Mouse (Mus musculus) right cerebral cortex, postnatal 36 days (tissue): Measurements from ENCODE around the gene Usp30.
A peak's percentile ranks its signal among the peaks of the same experiment; 100 is the strongest.

Experiments
- DNase-seq, 2 experiments: peaks; one replicate each; pipeline ENCODE4 v3.0.0; 2022; ENCODE audit warnings: low spot score in 2 of 2, mixed read lengths in 1 of 2

The Usp30 gene

DNA sequence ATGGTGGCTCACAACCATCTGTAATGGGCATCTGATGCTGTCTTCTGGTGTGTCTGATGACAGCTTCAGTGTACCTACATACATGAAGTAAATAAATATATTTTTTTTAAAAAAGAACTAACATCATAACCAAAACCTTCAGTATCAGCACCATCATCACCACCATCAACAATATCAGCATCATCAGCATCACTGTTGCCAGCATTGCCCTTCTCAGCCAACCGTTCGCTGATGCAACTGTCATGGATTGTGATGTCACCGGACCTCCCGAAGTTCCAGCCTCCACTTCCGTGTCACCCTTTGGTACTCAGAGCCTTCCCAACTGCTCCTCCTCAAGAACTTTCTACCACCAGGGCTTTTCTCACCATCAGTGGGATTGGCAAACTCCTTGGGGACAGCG, at the start of gene Usp30:
Gene Usp30 (plus strand): TSS at position 301 of the 400 bp plus-strand sequence.
- no peak for DNase-seq

DNA sequence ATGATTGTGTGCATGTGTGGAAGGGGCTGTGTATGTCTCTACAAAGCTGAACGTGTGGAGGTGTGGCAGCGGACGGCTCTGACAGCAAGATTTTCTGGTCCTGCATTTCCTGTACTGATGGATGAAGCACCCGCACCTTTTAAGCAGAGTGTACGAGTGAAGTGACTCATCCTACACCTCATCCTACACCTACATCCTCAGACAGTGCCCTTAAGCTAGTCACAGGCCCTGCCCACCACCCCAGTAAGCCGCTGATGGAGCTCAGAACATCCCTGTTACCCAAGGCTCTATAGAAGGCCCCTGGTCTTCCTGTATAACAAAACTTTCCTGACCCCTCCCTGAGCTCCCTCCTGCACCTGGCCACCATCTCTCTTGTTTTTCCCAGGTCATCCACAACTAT, 40.9 kb upstream of the Usp30 start:
- DNase-seq: no peak

DNA sequence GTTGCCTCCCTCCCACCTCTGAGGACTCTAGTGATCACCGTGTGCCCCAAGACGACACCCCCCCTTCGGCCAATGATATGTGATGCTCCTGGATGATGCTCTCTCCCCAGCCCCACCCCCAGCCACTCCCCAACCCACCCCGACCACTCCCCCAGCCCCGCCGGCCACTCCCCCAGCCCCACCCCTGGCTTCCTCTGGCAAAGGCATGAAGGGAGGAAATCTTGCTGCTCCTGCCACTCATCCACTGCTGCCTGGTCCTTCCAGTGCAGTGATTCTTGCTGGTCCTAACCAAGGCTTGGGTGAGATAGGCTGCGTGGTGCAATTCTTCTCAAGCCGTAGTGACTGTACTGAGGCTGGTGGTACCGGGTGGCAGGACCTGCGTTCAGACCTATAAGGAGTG, 40.4 kb upstream of the Usp30 start:
- DNase-seq: no peak

DNA sequence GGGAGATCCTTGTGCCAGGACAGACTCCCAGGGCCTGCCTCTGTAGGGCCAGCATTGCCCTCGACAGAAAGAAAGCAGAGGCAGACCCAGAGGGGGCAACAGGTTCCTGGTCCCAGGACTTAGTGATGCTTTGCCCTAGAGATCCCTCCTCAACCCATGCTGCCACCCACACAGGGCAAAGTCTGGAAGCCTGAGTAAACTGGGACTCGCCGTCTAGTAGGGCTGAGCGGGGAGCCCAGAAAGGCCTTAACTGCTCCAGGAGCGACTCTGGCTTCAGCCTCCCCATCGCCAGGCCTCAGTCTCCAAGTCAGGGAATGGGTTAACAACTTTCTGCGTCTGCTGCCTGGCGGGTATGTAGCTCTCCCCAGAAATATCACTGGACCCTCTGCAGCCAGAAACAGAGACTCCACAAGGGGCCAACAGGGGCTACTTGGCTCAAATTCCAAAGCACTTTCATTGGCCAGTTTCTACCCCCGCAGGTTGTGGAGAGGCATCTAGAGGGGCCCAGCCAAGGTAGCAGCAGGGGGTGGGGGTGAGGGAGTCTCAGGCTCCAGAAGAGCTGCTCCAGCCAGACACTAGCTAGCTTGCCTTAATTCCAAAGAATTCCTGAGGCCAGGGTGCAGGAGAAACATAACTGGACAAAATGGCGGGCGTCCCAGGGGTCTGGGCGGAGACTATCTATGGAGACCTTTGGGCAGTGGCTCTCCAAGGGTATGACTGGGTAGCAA, 37.9 kb upstream of the Usp30 start:
- no peak for DNase-seq

DNA sequence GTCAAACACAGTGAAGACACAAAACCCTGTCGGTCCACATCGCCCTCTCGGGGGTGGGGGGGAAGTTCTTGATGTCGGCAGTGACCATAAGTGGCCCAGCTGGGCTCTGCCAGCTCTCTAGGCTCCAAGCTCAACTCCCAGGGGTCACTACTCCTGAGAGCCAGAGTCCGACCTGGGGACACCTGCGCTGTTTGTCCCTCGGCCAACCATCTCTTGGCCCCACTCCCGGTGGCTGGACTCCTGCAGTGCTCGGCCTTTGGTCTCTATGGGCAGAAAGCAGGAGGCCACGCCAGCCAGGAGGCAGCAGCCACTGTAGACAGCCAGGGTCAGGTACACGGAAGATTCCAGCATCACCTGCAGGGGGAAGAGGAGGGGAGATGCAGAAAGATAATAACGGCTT, 37.1 kb upstream of the Usp30 start:
- no peak for DNase-seq

DNA sequence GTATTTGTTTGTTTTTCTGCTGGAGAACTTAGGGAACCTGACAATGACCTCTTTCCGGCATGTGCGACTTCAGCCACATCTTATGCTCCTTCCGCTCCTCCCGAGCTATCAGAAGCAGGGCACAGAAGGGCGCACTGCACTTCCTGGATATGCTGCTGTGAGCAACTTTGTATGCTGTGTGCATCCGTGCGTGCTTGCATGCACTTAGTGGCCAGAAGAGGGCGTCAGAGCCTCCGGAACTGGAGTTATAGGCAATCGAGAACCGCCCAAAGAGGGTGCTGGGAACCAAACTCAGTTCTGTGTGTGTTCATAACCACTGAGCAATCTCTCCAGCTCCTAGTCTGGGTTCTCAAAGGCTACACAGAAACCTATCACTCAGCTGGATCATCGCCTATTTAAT, 34.6 kb upstream of the Usp30 start:
- no peak for DNase-seq

DNA sequence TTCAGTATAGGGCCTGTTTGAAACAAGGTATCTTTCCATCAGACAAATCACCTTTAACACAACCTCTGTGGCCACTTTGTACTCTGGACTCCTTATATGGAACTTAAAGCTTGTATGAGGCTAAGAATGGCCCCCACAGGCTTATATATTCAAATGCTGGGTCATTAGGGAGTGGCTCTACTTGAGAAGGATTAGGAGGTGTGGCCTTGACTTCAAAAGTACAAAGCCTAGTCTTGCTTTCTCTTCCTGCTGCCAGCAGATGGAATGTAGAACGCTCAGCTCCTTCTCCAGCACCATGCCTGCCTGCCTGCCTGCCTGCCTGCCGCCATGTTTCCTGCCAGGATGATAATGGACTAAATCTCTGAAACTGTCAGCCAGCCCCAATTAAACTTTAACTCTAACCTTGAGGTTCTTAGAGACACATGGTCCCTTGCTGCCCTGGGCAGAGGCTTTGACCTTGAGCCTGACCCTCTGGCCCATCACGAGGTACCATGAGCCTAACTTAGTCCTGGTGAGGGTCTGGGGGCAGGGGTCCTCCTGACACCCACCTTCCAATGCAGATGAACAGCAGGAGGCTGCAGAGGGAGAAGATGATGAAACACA, 33.0 kb upstream of the Usp30 start:
- no peak for DNase-seq

DNA sequence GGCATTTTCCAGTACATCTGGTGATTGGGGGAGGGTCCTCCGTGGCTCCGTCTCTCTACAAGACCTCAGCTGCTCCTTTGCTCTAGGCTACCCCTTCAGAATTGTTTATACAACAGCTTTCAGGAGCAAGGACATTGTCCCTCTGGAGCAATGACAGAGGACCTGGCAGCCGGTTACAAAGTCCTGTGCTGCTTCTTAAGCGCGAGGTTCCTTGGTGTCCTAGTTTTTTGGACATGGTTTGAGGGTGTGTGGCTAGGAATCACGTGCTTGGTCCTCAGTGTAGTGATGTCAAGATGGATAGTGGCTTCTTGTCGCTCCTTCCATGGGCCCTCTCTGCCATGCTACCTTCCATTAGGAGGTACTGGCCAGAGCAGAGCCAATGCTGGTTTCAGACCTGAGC, 30.9 kb upstream of the Usp30 start:
- DNase-seq: no peak

DNA sequence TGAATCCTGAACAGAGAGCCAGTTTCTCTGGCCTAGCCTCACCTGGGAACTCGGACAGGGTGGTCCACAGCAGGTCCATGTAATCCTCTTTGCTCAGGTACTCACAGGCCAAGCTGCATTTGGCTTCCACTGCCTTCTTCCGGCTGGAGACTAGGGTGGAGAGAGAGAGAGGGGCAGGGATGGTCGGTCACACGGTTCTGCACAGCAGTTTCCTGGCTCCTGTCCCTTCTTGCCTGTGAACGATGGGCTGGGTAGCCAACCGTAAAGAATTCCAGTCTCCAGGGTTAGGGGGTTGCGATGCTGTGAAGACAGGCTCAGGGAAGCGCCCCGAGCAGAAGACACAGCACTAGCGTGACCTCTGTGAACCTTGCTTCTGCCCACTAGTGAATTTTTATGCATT, 30.1 kb upstream of the Usp30 start:
- no peak for DNase-seq

DNA sequence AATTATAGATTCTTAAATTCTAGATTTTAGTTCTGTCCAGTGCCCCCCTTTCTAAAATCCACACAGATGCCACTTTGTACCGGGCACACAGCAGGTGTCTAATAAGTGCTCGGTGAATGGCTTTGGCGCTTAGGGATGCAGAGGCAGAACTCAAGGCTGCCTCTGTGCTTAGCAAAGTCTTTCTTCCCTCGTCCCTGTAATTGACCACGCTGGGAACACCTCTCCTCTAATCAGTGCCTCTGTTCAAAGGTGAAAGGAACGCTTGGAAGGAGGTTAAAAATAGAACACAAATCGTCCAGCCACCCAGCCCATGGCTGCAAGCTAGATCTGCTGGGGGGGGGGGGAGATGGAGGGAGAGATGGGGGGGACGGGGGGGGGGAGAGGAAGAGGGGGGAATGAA, 24.8 kb upstream of the Usp30 start:
- no peak for DNase-seq

DNA sequence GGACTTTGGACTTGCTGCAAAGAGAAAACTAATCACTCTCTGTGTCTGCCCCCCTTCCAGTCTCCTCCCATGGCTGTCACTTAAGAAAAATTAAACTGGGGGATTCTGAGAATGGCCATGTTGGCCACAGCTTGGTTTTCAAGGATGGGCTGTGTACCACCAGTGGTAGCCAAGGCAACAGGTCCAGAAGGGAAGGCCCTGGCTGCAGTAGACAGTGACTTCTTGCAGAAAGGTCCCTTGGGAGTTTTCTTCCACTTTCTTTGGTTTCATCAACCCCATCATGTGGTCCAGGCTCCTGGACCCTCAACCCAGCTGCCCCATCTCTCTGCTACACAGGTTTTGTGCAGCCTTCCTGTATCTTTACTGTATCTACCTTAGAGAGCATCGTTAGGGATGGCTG, 24.4 kb upstream of the Usp30 start:
- no peak for DNase-seq

DNA sequence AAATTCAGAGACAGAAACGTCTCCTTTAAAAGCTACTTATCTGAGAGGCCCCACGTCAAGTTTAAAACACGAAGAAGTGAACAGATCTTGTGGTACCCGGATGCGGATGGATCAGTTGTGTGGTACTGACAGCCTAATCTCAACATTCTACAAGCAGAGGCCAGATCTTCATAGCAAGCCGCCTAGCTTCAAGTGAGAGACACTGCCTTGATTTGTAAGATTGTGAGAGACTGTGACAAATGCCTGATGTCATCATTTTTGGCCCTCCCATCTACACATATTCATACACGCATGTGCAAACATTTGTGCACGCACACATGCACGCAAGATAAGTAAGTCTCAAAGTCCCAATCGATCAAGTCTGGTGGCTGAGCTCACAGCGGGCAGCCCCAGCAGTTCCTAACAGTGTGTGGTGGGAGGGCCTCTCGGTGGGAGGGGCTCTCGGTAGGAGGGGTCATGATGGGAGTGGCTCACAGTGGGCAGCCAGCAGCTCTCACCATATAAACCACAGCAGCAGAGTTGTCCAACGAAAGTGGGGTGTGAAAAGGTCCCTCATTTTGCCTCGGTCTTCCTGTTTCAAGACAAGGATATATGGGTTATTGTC, 23.8 kb upstream of the Usp30 start:
- DNase-seq: no peak

DNA sequence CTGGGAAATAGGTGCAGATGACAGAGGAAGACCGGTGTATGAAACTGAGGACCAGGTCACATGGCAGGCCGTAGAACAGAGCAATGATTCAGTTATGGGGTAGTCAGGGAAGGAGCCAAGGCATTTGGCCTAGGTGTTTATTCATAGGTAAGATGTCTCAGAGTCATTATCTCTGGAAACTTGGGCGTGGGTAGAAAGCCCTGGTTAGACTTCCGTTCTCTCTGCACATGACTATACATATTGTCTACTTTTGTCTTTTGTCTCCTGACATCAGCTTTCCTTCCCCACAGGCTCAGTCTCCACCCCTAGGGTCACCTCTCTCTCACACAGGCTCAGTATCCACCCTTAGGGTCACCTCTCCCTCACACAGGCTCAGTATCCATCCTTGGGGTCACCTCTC, 21.5 kb upstream of the Usp30 start:
- DNase-seq: no peak

DNA sequence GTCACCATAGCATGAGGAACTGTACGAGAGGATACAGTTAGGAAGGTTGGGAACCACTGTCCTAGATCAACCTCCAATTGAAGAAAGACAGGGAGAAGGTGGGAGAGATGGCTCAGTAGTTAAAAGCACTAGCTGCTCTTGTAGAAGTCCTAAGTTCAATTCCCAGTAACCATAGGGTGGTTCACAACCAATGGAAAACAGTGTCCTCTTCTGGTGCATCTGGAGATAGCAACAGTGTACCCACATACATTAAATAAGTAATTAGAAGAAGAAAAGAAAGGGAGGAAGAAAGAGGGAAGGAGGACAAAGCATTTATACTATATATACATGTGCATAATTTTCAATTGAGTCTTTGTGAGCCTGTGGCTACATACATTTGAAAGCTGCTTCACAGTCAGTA, 20.1 kb upstream of the Usp30 start:
- no peak for DNase-seq

DNA sequence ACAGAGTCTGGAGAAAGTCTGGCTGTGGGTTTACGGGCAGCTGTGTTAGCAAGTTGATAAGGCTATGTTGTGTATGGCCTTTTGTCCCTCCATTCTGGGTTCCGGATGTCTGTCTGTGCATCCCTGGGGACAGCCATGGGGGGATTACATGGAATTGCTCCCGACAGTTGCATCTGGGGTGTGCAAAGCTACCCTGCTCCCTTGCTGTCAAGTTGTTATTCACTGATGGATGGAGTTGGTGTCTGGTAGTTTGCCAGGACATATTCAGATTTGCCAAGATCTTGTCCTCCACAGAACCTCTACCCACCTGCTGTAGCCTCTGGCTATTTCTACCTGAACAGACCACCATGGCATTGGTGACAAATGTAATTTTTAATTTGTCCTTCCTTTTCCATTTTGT, 19.1 kb upstream of the Usp30 start:
- DNase-seq: no peak

DNA sequence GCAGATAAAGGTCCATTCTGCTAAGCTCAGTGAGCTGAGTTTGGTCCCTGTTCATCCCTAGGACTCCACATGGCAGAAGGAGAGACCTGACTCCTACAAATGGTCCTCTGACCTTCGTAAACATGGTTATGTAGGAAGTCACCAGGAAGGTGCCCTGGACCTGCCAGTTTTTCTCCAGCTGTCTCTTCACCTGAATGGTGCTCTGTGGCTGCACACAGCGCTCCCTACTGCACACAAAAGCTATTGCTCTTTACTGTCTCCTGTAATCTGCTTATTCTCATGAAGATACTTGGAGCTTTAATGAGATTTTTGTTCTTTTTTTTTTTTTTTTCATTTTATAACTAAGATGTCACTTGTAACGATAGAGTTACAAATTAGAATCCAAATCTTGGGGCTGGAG, 18.7 kb upstream of the Usp30 start:
- no peak for DNase-seq

DNA sequence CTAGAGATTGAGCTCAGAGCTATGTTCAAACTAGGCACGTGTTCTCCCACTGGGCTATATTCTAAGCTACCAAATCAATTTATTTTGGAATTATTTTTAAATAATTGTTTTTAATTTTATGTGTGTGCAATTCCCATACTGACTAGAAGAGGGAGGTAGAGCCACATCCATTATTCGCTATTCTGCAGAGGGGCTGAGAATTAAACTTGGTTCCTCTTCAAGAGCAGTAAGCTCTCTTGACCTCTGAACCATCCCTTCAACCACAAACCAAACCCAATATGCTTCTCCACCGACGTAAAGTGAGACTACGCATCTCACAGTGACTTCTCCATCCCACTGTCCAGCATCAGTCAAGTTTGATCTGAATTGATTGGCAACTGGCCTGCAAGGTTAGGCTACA, 18.1 kb upstream of the Usp30 start:
- DNase-seq: no peak

DNA sequence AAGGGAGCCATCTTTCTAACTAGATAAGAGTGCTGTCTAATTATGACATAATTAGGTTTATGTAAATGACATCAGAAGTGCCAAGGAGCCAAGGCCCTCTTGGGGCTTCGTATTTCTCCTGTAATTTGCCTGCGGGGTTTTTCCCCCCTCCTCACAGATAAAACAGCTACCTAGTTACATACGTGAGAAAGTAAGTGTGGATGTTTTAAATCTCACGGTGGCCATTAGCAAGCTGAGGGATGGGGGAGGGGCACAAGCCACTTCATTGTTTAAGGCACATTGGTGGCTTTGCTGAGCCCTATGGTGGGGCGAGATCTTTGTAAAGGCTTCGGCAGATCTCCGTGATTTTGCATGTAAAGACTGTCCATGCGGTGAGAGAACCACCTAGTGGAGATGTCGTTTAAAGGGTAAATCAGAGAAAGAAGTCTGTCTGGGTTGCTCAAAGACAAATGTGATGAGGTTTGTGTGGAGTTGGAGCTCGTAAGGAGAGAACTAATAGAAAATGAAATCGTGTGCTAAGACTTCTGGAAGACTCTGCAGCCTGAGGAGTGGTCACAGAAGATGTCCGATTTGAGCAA, 16.4 kb upstream of the Usp30 start:
- no peak for DNase-seq

DNA sequence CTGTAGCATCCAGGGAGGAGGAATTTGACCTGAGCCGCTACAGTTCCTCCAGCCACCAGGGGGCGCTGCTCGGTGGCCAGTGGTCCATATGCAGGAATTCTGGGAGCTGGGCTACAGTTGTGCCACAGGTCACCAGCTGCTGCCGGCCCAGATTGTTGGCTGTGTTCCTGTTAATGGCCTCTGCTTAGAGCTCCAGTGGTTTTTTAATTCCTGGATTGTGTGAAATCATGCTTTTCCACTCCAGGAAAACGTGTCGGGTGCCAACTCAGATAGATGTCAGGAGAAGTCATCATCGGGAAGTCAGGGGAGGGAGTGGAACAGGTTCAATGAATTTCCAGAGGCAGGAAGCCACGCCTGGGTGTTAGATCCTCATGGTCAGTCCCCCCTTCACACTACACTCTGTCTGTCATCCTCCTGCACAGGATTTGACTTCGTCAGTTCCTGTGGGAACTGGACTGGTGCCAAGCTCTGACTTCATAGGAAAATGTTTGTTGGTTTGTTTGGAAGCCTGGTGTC, 13.0 kb upstream of the Usp30 start:
- peak in 1 of 2 experiments; percentile 24 for DNase-seq

DNA sequence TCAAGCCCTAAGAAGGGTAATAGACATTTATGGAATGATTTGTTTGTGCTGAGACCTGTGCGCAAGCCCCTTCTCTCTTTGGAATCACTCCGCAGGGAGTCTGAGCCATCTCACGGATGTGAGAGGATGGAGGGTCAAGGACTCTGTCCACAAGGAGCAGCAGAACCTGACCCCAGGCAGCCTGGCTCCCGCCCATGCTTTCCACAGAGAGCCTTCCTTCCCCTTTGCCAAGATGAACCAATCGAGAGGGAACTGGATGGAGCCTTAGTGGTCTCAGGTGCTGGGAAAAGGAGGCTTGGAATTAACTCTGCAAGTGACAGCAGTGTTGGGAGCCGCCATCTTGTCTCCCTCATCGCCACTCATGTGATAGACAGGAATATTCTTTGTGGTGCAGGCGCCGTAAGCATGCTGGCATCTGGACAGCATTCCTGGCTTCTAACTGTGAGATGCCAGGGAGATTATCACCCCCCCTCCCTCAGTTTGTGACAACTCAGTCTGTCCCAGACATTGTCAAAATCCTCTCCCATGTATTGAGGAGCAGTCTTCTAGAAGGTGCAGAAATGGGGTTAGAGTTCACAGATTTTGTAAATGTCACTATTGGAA, 8.0 kb upstream of the Usp30 start:
- no peak for DNase-seq

DNA sequence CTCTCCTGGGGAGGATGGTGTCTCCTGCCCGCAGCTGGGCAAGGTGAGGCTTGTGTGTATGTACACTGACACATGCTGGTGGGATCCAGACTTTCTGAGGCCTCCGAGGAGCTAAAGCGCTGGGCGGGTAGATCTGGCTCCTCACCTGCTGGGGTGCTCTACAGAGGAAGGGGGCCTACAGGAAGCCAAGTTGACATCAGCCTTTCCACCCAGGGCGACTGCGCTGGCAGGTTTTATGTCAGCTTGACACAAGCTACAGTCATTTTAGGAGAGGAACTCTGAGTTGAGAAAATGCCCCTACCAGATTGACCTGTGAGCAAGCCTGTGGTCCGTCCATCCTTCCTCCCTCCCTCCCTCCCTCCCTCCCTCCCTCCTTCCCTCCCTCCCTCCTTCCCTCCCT, 3.6 kb upstream of the Usp30 start:
- no peak for DNase-seq

DNA sequence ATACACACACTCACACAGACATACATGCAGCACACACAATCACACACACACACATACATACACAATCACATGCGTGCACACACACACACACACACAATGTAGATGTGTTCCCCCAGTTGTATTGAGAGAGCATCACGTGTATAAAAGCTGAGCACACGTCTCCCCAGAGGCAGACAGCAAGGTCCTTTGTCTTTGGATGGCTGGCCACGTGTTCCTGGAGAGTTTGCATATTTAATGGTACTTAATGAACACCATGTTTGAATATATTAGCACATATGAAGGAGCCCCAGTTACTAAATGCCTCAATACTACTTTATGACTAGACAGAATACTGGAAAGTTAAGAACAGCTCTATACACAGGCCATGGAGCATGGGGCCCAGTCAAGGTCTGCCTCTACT, 1.3 kb upstream of the Usp30 start:
- no peak for DNase-seq

DNA sequence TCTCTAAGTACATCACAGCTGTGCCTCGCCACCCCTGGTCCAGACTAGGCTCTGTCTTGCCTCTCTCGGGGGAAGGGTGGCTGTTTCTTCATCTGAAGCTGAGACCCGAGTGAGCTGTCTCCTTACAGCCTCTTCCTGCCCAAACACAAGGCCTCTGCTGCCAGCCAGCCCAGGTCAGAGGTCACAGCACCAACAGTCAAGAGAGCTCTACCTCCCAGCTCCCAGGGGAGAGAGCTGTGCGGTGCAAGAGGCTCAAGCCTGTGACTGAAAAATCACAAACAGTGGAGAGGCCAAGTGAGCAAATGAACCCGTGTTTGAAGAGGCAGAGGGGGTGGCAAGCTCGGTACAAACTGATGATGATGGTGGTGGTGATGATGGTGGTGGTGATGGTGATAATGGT, 1.3 kb downstream of the Usp30 start:
- no peak for DNase-seq
